Mouse (Mus musculus) erythroid progenitor cell, adult 5-6 weeks (primary cell): ENCODE measurements around the gene Spo11. TPM values are rescaled to one million over a fixed set of nuclear protein-coding genes. Genes with fewer than 3 reads are reported as not detected.

ENCODE experiments used
- total RNA-seq, 2 experiments: library from RNA; stranded (forward) in 1 of 2; stranded (reverse) in 1 of 2; fragments of 150-400 nt in 1 of 2; fragments of 186-747, 209-891 nt in 1 of 2; gene quantifications; 2 replicates each; pipeline versions ENCODE4 v1.2.3 to v1.2.4; 2015 to 2017; ENCODE audit warnings: low replicate concordance in 2 of 2

Spo11 gene
- total RNA-seq, 2 experiments from 2014 or later: not detected

Other genes starting within 250 kb of the Spo11 start
- 0.36 TPM in 1 of 2 replicates, not detected in the other for gene Bmp7, start 37.4 kb upstream of the Spo11 start, total RNA-seq (2015; ENCODE audit: low replicate concordance)
- not detected in 2 replicates for gene Bmp7, start 37.4 kb upstream of the Spo11 start, total RNA-seq (2017; ENCODE audit: low replicate concordance)
- 42.3 and 93.0 TPM in 2 replicates for gene Rae1, start 22.4 kb downstream of the Spo11 start, total RNA-seq (2015; ENCODE audit: low replicate concordance)
- gene Rae1, start 22.4 kb downstream of the Spo11 start, total RNA-seq (2017; ENCODE audit: low replicate concordance): 40.6 and 66.0 TPM in 2 replicates
- gene Rbm38, start 42.8 kb downstream of the Spo11 start, total RNA-seq (2015; ENCODE audit: low replicate concordance): 671 and 849 TPM in 2 replicates
- gene Rbm38, start 42.8 kb downstream of the Spo11 start, total RNA-seq (2017; ENCODE audit: low replicate concordance): 216 and 291 TPM in 2 replicates
- gene Ctcfl, start 141.8 kb downstream of the Spo11 start, total RNA-seq (2015; ENCODE audit: low replicate concordance): not detected in 2 replicates
- not detected in 2 replicates for gene Ctcfl, start 141.8 kb downstream of the Spo11 start, total RNA-seq (2017; ENCODE audit: low replicate concordance)
- 2.9 TPM in 1 of 2 replicates, not detected in the other for gene Pck1, start 175.3 kb downstream of the Spo11 start, total RNA-seq (2015; ENCODE audit: low replicate concordance)
- 0.26 and 1.9 TPM in 2 replicates for gene Pck1, start 175.3 kb downstream of the Spo11 start, total RNA-seq (2017; ENCODE audit: low replicate concordance)
- gene Zbp1, start 241.2 kb downstream of the Spo11 start, total RNA-seq (2015; ENCODE audit: low replicate concordance): 2.2 TPM in 1 of 2 replicates, not detected in the other
- gene Zbp1, start 241.2 kb downstream of the Spo11 start, total RNA-seq (2017; ENCODE audit: low replicate concordance): 1.2 and 9.6 TPM in 2 replicates